Mouse (Mus musculus) myocyte (in vitro differentiated cells): ENCODE measurements around the gene Tuba3b.

Experiments used
- CEBPB ChIP-seq: IDR thresholded peaks from 2 replicates; pipeline ENCODE4 v1.6.1; 2011; ENCODE audit warnings: mild to moderate bottlenecking, moderate library complexity; ENCODE audit not compliant: poor library complexity, insufficient read depth, severe bottlenecking
- E2F4 ChIP-seq: IDR thresholded peaks from one replicate; pipeline ENCODE4 v1.6.1; 2011; ENCODE audit warnings: mild to moderate bottlenecking, control low read depth, moderate library complexity; ENCODE audit not compliant: insufficient read depth
- MAX ChIP-seq: IDR thresholded peaks from one replicate; pipeline ENCODE4 v1.6.1; 2011; ENCODE audit warnings: low read depth, mild to moderate bottlenecking, control low read depth
- MYOD1 ChIP-seq, 3 experiments: IDR thresholded peaks; one replicate each; pipeline ENCODE4 v1.6.1; 2011; ENCODE audit warnings: control low read depth in 2 of 3, low read depth in 2 of 3, mild to moderate bottlenecking in 2 of 3, moderate library complexity in 1 of 3; ENCODE audit not compliant: insufficient read length in 2 of 3, control insufficient read depth in 1 of 3
- POLR2A ChIP-seq: IDR thresholded peaks from one replicate; pipeline ENCODE4 v1.6.1; 2011; ENCODE audit warnings: low read depth, mild to moderate bottlenecking, control low read depth, moderate library complexity; ENCODE audit not compliant: insufficient read length
- POLR2AphosphoS2 ChIP-seq: IDR thresholded peaks from one replicate; pipeline ENCODE4 v1.6.1; 2011; ENCODE audit warnings: low read depth, control low read depth; ENCODE audit not compliant: insufficient read length
- REST ChIP-seq: IDR thresholded peaks from one replicate; pipeline ENCODE4 v1.6.1; 2011; ENCODE audit warnings: mild to moderate bottlenecking, control low read depth, moderate library complexity; ENCODE audit not compliant: insufficient read depth, insufficient read length
- TCF12 ChIP-seq: IDR thresholded peaks from one replicate; pipeline ENCODE4 v1.6.1; 2011; ENCODE audit warnings: mild to moderate bottlenecking, control low read depth; ENCODE audit not compliant: poor library complexity, insufficient read depth, severe bottlenecking
- USF1 ChIP-seq: IDR thresholded peaks from one replicate; pipeline ENCODE4 v1.6.1; 2011; ENCODE audit warnings: low read depth, mild to moderate bottlenecking, control low read depth, moderate library complexity

DNA sequence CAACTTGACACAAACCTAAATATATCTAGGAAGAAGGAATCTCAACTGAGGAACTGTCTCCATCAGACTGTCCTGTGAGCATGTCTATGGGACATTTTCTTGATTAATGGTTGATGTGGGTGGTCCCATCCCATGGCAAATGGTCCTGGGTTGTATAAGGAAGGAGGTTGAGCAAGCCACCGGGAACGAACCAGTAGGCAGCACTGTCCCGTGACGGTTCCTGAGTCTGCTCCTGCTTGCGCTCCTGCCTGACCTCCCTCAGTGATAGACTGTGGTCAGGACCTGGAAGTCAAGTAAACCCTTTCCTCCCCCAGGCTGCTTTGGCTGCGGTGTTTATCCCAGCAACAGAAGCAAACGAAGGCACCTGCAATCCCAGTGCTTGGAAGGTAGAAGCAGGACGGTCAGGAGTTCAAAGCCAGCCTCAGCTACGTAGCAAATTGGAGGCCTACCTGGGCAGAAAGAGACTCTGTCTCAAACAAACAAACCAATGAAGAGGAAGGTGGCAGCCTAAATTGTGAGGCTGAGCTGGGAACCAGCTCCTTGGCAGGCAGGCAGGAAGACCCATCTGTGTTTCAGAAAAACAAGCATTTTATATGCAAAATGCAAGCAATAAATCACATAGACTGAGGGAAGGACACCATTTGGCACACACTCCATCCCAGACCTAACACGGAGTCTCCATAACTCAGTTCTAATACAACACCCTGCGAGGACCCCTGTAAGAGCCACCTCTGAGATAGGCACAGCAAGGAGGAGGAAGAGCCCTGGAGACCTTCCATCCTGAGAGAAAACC is 24.9 kb upstream of the Tuba3b start:
- TF ChIP-seq POLR2A, result no peak
- no peak for TF ChIP-seq MYOD1 (IDR thresholded peaks at IDR 0.05; ENCODE audit: control insufficient read depth in 1 of 3, insufficient read length in 2 of 3, low read depth in 2 of 3)
- no peak for TF ChIP-seq E2F4
- TF ChIP-seq POLR2AphosphoS2, result no peak
- TF ChIP-seq TCF12, result no peak
- TF ChIP-seq USF1, result no peak
- TF ChIP-seq MAX, result no peak
- TF ChIP-seq CEBPB, result no peak
- TF ChIP-seq REST, result no peak
